25 mouse cellular contexts compared by ENCODE assay signal in the genomic region with DNA sequence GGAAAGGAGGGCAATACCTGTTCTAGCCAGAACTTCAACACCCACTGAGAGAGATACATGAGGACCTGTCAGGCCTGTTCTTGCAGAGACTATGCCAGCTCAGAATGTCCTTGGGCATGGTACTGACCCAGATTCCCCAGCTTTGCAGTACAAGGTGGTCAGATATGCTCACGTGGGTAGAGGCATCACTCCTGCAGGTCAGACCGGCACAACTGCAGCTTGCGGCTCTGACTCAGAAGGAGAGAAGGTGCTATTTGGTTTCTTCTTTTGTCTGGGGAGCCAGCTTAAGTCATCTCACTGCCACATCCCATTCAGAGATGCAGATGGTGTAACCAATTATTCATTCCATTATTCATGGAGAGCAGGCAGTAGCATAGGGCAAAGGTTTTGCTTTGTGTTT. TPM values are rescaled to one million over a fixed set of nuclear protein-coding genes. Genes with fewer than 3 reads are reported as not detected.
"Had no signal": no experiment of that assay in that cellular context is flagged by ENCODE, and none has a peak within 500 bp of the region (broad histone marks: within the 10 kb centered on the region; RNA-seq: fewer than 3 reads in every experiment).

No protein-coding gene starts in this region.

- DNase-seq: kidney, postnatal 10 days; kidney, postnatal 36 days; liver; lung, adult 18-20 months; lung, postnatal 10 days; lung, postnatal 36 days; right cerebral cortex, adult 18-20 months; right cerebral cortex, postnatal 14 days; right cerebral cortex, postnatal 4 days; thymus, postnatal 25 days had no signal

- H3K4me3 ChIP-seq: kidney, embryonic 15.5 days; limb, embryonic 10.5 days; limb, embryonic 13.5 days; liver, embryonic 12.5 days; liver, embryonic 15.5 days; lung, embryonic 15.5 days; megakaryocyte, embryonic 14.5 days; midbrain, embryonic 15.5 days; neural tube, embryonic 12.5 days; neural tube, embryonic 15.5 days had no signal

- H3K9ac ChIP-seq: kidney, embryonic 15.5 days; limb, embryonic 13.5 days; liver, embryonic 12.5 days; liver, embryonic 15.5 days; lung, embryonic 15.5 days; midbrain, embryonic 15.5 days; neural tube, embryonic 12.5 days; neural tube, embryonic 15.5 days had no signal

- H3K27me3 ChIP-seq: kidney, embryonic 15.5 days; limb, embryonic 13.5 days; liver, embryonic 12.5 days; liver, embryonic 15.5 days; lung, embryonic 15.5 days; midbrain, embryonic 15.5 days; neural tube, embryonic 12.5 days; neural tube, embryonic 15.5 days had no signal

- H3K36me3 ChIP-seq: kidney, embryonic 15.5 days; limb, embryonic 10.5 days; limb, embryonic 13.5 days; liver, embryonic 12.5 days; liver, embryonic 15.5 days; lung, embryonic 15.5 days; midbrain, embryonic 15.5 days; neural tube, embryonic 12.5 days; neural tube, embryonic 15.5 days had no signal

- ATAC-seq: liver, embryonic 12.5 days; midbrain, embryonic 15.5 days had no signal

- H3K4me1 ChIP-seq: kidney, embryonic 15.5 days; limb, embryonic 10.5 days; limb, embryonic 13.5 days; liver, embryonic 12.5 days; liver, embryonic 15.5 days; lung, embryonic 15.5 days; megakaryocyte, embryonic 14.5 days; midbrain, embryonic 15.5 days; neural tube, embryonic 12.5 days; neural tube, embryonic 15.5 days had no signal

- H3K4me2 ChIP-seq: kidney, embryonic 15.5 days; limb, embryonic 13.5 days; liver, embryonic 12.5 days; liver, embryonic 15.5 days; lung, embryonic 15.5 days; midbrain, embryonic 11.5 days; midbrain, embryonic 15.5 days; neural tube, embryonic 12.5 days; neural tube, embryonic 15.5 days had no signal

- H3K27ac ChIP-seq: kidney, embryonic 15.5 days; limb, embryonic 10.5 days; limb, embryonic 13.5 days; liver, embryonic 12.5 days; liver, embryonic 15.5 days; lung, embryonic 15.5 days; midbrain, embryonic 15.5 days; neural tube, embryonic 12.5 days; neural tube, embryonic 15.5 days had no signal

- H3K9me3 ChIP-seq: kidney, embryonic 15.5 days; limb, embryonic 10.5 days; limb, embryonic 13.5 days; liver, embryonic 12.5 days; liver, embryonic 15.5 days; lung, embryonic 15.5 days; megakaryocyte, embryonic 14.5 days; midbrain, embryonic 15.5 days; neural tube, embryonic 12.5 days; neural tube, embryonic 15.5 days had no signal

RNA-seq across cellular contexts. Expression of a gene that starts 52.5 kb away (rescaled TPM):
- total RNA-seq: layer of hippocampus, postnatal 25 days; left cerebral cortex, adult 18-20 months; left cerebral cortex, postnatal 25 days had no signal
- polyA plus RNA-seq: limb, embryonic 10.5 days; limb, embryonic 13.5 days; liver, embryonic 12.5 days; liver, embryonic 15.5 days; midbrain, embryonic 11.5 days; midbrain, embryonic 15.5 days; neural tube, embryonic 12.5 days; neural tube, embryonic 15.5 days; stomach, embryonic 14.5 days had no signal
